Mouse (Mus musculus) midbrain, embryonic 15.5 days (tissue): ENCODE measurements around the gene Sirt7. TPM values are rescaled to one million over a fixed set of nuclear protein-coding genes. Genes with fewer than 3 reads are reported as not detected.

Experiments
- ATAC-seq: fragments of 200-750 bp; cut with Nextera tagmentation; replicated peaks from 2 replicates; pipeline ENCODE4 v1.8.0; 2017; ENCODE audit warnings: moderate TSS enrichment
- H3K27ac ChIP-seq: fragments of 300-500 bp; sonication (generic); 2 replicates; pipeline ENCODE4 v1.5.1; 2015; ENCODE audit warnings: mild to moderate bottlenecking, inconsistent platforms
- H3K27me3 ChIP-seq: fragments of 300-500 bp; sonication (generic); replicated peaks from 2 replicates; pipeline ENCODE4 v1.6.1; 2015; ENCODE audit warnings: inconsistent platforms
- H3K36me3 ChIP-seq: fragments of 300-500 bp; sonication (generic); replicated peaks from 2 replicates; pipeline ENCODE4 v1.6.1; 2015; ENCODE audit warnings: inconsistent platforms
- H3K4me1 ChIP-seq: fragments of 300-500 bp; sonication (generic); 2 replicates; pipeline ENCODE4 v1.6.1; 2015; ENCODE audit warnings: inconsistent platforms
- H3K4me2 ChIP-seq: fragments of 300-500 bp; sonication (generic); 2 replicates; pipeline ENCODE4 v1.6.1; 2015; ENCODE audit warnings: inconsistent platforms, mild to moderate bottlenecking, moderate library complexity
- H3K4me3 ChIP-seq: fragments of 300-500 bp; sonication (generic); 2 replicates; pipeline ENCODE4 v1.5.1; 2015; ENCODE audit warnings: mild to moderate bottlenecking, inconsistent platforms
- H3K9ac ChIP-seq: fragments of 300-500 bp; sonication (generic); 2 replicates; pipeline ENCODE4 v1.6.1; 2015; ENCODE audit warnings: mild to moderate bottlenecking, inconsistent platforms
- H3K9me3 ChIP-seq: fragments of 300-500 bp; sonication (generic); 2 replicates; pipeline ENCODE4 v1.6.1; 2016; ENCODE audit warnings: inconsistent platforms
- WGBS: fragments of 180-500 bp; shearing (Covaris S2); methylation state at CpG from one replicate; pipeline ENCODE4 v1.1.7; 2015; ENCODE audit warnings: mixed read lengths; 5-methylcytosine and 5-hydroxymethylcytosine counted together
- polyA plus RNA-seq: library from polyadenylated mRNA; unstranded; fragments of >200 nt; fragmentation: Nextera tagmentation; extraction: Ambion mirVana; gene quantifications from 2 replicates; pipeline ENCODE4 v1.2.1, GENCODE M21; 2015

Gene Sirt7
- polyA plus RNA-seq, 1 experiment from 2014 or later: 48.2 TPM

DNA sequence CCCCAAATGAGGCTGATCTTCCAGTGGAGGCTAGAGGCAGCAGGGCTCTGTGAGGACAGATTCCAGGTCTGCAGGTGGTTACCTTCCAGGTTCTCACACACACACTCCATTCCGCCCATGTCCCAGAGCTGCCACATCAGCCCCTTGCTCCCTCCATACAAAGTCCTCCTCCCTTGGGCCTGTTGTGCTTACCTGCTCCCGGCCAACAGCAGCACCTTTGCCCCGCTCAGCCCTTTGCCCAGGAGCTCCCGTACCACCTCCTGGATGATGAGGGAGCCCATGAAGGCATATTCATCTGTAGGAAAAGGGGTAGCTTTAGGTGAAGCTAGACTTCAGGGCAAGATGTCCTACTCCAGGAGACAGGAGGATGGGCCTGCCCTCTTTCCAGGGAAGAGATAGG, 32.3 kb upstream of the Sirt7 start:
- 88% methylated on average over 4 of the region's 4 CpGs for WGBS
- Histone ChIP-seq H3K27me3 (peaks cover 64% of the 10 kb centered on the region), H3K9me3 (no peaks in the 10 kb centered on the region), H3K9ac (no peak overlapping the region), H3K4me3 (no peak overlapping the region), H3K4me2 (no peak overlapping the region), H3K4me1 (peaks cover 22% of the 10 kb centered on the region), H3K27ac (no peak overlapping the region), H3K36me3 (no peaks in the 10 kb centered on the region)
- ATAC-seq: no peak

DNA sequence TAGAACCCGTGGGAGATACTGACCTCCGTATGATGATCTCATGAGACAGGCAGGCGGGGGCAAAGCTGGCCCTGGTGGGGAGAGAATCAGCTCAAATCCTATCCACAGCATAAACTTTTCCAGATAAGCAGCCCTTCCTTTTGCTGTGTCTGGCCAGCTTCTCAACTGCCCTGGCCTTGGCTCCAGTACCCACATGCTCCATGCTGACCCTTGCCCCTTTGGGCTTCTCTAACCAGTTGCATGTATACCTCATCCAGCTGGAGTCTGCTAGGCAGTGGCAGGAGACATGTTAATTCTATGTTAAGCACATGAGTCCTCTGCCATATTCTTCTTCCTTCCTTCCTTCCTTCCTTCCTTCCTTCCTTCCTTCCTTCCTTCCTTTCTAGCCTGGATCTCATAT, 29.7 kb upstream of the Sirt7 start:
- H3K27me3 ChIP-seq: peaks cover 39% of the 10 kb centered on the region
- WGBS: 69% methylated on average over 3 of the region's 3 CpGs
- H3K9me3 ChIP-seq: no peaks in the 10 kb centered on the region

DNA sequence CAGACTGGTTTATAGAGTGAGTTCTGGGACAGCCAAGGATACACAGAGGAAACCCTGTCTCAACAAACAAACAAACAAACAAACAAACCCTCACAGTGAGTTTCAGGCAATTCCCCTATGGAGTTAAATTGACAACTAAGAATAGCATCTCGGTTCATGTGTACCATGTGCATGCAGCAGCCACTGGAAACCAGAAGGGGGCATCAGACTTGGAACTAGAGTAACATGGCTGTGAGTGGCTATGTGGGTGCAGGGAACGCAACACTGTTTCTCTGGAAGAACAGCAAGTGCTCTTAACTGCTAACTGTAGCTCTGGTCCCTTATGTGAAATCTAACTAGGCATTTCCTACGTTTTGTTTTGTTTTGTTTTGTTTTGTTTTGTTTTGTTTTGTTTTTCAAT, 26.8 kb upstream of the Sirt7 start:
- no peak overlapping the region for H3K27ac ChIP-seq
- no peak for ATAC-seq
- 69% methylated on average over 3 of the region's 3 CpGs for WGBS

More for the DNA sequence above, 29.7 kb upstream of the Sirt7 start:
- Histone ChIP-seq H3K4me3 (no peak overlapping the region), H3K4me2 (no peak overlapping the region), H3K9ac (no peak overlapping the region), H3K4me1 (peaks cover 5% of the 10 kb centered on the region), H3K36me3 (no peaks in the 10 kb centered on the region), H3K27ac (no peak overlapping the region)
- ATAC-seq: no peak

DNA sequence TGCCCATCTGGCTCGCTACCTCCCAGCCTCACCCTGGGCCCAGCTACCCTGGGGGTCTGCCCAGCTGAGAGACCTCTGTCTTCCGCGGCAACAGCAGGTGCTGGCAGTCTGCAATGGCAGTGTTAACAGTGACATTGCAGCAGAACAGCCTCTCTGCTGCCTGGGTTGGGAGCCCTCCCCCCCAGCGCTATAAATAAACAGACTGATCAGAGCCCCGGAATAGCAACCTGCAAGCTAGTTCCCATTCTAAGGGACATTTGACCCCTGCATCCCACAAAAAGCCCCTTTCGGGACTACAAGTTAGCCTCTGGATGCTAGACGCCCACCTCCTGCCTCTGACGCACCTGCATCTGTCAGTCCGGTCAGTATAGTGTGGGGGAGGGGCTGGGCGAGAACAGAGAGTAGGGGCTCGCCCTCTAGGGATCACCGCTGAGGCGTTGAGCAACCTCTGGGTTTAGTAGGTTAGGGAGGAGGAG, 23.0 kb upstream of the Sirt7 start, which contains the start of gene Myadml2:
TSS of gene Myadml2 (minus strand) at position 158 of the 476 bp plus-strand sequence.
- Histone ChIP-seq H3K4me2 (peak within 1 kb of the TSS; percentile 50), H3K27me3 (peaks cover 10% of the 10 kb centered on the region; the same call in 1 of the 2 replicates), H3K36me3 (no peaks in the 10 kb centered on the region), H3K4me3 (peak within 1 kb of the TSS; percentile 20), H3K4me1 (peaks cover 14% of the 10 kb centered on the region), H3K9ac (peak within 1 kb of the TSS; percentile 29; the same call in 1 of the 2 replicates), H3K27ac (no peak within 1 kb of the TSS), H3K9me3 (no peaks in the 10 kb centered on the region)
- no peak for ATAC-seq
- WGBS: 8% methylated on average over 13 of the region's 13 CpGs

More for the DNA sequence above, 26.8 kb upstream of the Sirt7 start:
- no peak overlapping the region for H3K4me3 ChIP-seq
- peaks cover 7% of the 10 kb centered on the region for H3K4me1 ChIP-seq
- no peak overlapping the region for H3K9ac ChIP-seq
- no peaks in the 10 kb centered on the region for H3K36me3 ChIP-seq
- no peak overlapping the region for H3K4me2 ChIP-seq
- H3K9me3 ChIP-seq: no peaks in the 10 kb centered on the region
- H3K27me3 ChIP-seq: peaks cover 17% of the 10 kb centered on the region

DNA sequence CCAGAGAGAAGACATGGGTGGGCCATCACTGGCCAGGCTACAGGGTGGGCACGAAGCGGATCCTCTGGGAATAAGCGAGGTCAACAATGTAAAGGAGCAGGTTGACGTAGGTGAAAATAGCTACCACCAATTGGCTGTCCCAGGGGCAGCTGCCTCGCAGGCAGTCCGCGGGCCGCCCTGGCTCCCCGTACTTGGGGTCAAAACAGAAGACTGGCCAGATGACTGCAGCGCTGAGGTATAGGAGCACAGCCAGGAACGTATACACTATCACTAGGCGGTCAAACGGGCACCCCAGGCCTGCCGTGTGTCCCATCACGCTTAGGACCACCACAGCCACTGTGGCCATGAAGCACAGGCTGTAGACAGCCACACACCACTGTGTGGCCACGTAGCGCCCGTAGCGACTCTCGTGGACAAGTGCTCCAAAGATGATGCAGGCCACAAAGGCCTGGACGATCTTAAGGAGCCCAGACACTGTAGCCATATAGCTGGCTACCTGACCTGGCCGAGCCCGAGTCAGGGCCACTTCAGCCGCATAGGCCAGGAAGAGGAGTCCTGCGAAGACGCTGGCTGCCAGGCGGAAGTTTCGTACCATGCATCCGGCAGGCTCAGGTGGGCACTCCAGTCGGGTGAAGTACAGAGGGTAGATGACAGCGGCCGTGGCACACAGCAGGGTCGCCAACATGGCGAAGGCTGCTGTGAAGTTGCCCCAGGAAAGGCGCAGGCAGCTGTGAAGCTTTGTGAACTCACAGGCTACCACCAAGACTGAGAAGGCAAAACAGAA, 22.2 kb upstream of the Sirt7 start:
- Histone ChIP-seq H3K27me3 (peaks cover 10% of the 10 kb centered on the region; the same call in 1 of the 2 replicates), H3K9ac (no peak overlapping the region), H3K4me2 (0 out of 2 replicates have a peak overlapping the region, but pooled peaks have one; percentile 50), H3K4me3 (no peak overlapping the region), H3K4me1 (peaks cover 21% of the 10 kb centered on the region), H3K27ac (no peak overlapping the region), H3K36me3 (no peaks in the 10 kb centered on the region), H3K9me3 (no peaks in the 10 kb centered on the region)
- no peak for ATAC-seq
- WGBS: 82% methylated on average over 35 of the region's 35 CpGs

DNA sequence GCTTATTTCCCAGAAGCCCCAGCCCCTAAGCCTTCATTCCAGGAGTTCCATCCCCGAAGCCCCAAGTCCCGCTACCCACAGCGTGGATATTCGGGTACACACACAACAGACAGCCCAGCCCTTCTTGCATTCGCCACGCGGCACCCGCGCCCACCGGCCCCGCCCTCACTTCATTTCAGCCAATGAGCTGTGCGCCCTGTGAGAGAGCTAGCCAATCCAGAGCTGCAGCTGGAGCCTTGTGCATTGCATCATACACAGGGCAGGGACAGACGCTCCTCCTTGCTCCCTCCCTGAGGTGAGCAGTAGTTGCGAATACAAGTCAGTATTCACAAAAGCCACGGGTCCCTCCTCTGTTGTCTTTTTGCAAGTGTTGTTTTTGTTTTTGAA, 18.6 kb upstream of the Sirt7 start, which contains the start of gene Pycr1:
TSS of gene Pycr1 (minus strand) at position 169 of the 387 bp plus-strand sequence.
- Histone ChIP-seq H3K4me3 (peak within 1 kb of the TSS; percentile 46), H3K27me3 (peaks cover 10% of the 10 kb centered on the region; the same call in 1 of the 2 replicates), H3K4me1 (peaks cover 21% of the 10 kb centered on the region), H3K27ac (peak within 1 kb of the TSS; percentile 51; the same call in 1 of the 2 replicates), H3K9ac (peak within 1 kb of the TSS; percentile 54), H3K9me3 (no peaks in the 10 kb centered on the region), H3K36me3 (no peaks in the 10 kb centered on the region), H3K4me2 (peak within 1 kb of the TSS; percentile 84)
- ATAC-seq: peak; percentile 99
- 0% methylated on average over 15 of the region's 15 CpGs for WGBS

DNA sequence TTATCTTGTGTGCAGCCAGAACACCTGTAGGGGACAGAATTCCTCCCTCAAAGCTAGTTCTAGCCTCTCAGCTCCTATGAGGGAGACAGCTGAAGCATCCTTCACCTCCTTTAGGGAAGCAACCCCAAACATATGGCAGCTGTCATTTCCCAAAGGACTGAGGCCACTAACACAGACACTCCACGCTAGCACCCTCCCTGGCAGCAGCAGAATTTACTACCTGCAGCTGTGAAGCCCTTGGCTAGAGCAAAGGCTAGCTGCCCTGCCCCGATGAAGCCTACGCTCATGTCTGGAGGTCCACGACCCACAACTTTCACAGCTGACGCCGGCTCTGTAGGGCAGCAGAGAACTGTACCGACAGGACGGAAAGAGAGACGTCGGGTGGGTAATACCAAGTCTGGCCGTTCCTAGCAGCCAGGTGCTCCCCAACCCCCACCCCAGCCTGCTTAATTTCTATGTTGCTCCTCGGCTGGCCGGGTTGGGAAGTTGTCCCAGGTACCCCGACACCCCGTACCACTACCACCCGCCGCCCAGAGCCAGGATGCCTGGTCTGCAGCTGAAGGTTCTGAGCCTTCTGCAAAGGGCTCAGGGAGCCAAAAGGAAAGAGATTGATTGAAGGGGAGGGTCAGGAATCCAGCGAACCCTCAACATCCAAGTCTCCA, 18.0 kb upstream of the Sirt7 start:
- H3K4me2 ChIP-seq: peak overlapping the region; percentile 84
- WGBS: 2% methylated on average over 18 of the region's 18 CpGs
- H3K27ac ChIP-seq: peak overlapping the region; percentile 51; the same call in 1 of the 2 replicates
- no peaks in the 10 kb centered on the region for H3K36me3 ChIP-seq
- peak overlapping the region; percentile 54 for H3K9ac ChIP-seq
- peak; percentile 72 for ATAC-seq
- H3K9me3 ChIP-seq: no peaks in the 10 kb centered on the region
- H3K4me1 ChIP-seq: peaks cover 18% of the 10 kb centered on the region
- H3K27me3 ChIP-seq: peaks cover 10% of the 10 kb centered on the region; the same call in 1 of the 2 replicates
- H3K4me3 ChIP-seq: peak overlapping the region; percentile 46

DNA sequence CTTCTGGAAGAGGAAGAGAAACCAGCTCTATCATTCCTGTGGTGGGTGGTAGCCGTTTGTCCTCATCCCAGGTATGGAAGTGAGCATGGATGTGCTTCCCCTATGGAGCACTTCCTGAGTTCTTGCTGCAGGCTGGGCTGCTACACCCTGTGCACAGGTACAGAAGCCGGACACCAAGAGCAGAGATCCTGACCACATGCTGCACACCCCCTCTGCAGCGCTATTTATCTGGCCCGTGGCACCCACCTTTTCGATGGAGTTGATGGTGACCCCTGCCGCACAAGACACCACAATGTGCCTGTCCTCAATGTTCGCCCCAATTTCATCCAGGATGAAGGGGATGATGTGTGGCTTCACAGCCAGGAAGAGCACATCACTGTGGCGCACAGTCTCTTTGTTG, 16.8 kb upstream of the Sirt7 start:
- no peaks in the 10 kb centered on the region for H3K36me3 ChIP-seq
- no peak for ATAC-seq
- H3K4me2 ChIP-seq: no peak overlapping the region
- no peak overlapping the region for H3K27ac ChIP-seq
- no peak overlapping the region for H3K9ac ChIP-seq
- peaks cover 3% of the 10 kb centered on the region; the same call in 1 of the 2 replicates for H3K27me3 ChIP-seq
- no peak overlapping the region for H3K4me3 ChIP-seq
- WGBS: 91% methylated on average over 8 of the region's 8 CpGs
- peaks cover 14% of the 10 kb centered on the region for H3K4me1 ChIP-seq
- no peaks in the 10 kb centered on the region for H3K9me3 ChIP-seq

DNA sequence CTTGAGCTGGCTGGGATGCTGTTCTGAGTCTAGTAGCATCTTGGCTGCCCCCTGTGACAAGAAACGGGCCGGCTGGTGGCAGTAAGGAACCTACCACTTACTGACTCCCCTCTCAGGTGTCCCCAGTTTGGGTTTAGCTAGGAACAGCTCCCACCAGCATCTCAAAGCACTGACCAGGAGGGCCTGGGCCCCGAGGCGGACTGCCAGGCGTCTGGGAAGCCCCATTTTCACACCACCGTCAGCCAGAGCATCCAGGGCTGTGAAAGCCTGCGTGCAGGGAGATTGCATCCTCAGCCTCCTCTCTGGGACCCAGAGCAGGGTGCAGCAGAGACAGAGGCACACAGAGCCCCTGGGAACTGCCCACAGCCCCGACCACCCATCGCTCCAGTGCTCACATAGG, 16.2 kb upstream of the Sirt7 start:
- Histone ChIP-seq H3K4me1 (peaks cover 14% of the 10 kb centered on the region), H3K9me3 (no peaks in the 10 kb centered on the region), H3K9ac (no peak overlapping the region), H3K36me3 (no peaks in the 10 kb centered on the region), H3K4me3 (no peak overlapping the region), H3K27ac (no peak overlapping the region), H3K27me3 (no peaks in the 10 kb centered on the region), H3K4me2 (no peak overlapping the region)
- ATAC-seq: no peak
- WGBS: 66% methylated on average over 9 of the region's 9 CpGs

DNA sequence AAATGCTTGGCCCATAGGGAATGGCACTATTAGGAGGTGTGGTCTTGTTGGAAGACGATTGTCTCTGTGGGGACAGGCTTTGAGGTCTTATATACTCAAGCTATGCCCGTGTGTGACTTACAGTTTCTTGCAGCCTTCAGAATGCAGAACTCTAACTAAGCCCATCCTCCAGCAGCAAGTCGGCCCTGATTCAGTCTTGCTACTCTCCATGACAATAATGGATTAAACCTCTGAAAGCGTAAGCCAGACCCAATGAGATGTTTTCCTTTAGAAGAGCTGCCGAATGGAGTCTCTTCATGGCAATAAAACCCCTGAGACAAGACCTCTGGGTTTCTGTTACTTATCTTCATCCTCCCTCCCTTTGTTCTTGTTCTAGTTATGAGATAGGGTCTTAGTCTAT, 9.8 kb upstream of the Sirt7 start:
- Histone ChIP-seq H3K27me3 (no peaks in the 10 kb centered on the region), H3K9ac (no peak overlapping the region), H3K4me2 (no peak overlapping the region), H3K4me1 (peaks cover 31% of the 10 kb centered on the region), H3K36me3 (no peaks in the 10 kb centered on the region), H3K9me3 (no peaks in the 10 kb centered on the region), H3K4me3 (no peak overlapping the region), H3K27ac (no peak overlapping the region)
- no peak for ATAC-seq
- WGBS: 67% methylated on average over 5 of the region's 5 CpGs

DNA sequence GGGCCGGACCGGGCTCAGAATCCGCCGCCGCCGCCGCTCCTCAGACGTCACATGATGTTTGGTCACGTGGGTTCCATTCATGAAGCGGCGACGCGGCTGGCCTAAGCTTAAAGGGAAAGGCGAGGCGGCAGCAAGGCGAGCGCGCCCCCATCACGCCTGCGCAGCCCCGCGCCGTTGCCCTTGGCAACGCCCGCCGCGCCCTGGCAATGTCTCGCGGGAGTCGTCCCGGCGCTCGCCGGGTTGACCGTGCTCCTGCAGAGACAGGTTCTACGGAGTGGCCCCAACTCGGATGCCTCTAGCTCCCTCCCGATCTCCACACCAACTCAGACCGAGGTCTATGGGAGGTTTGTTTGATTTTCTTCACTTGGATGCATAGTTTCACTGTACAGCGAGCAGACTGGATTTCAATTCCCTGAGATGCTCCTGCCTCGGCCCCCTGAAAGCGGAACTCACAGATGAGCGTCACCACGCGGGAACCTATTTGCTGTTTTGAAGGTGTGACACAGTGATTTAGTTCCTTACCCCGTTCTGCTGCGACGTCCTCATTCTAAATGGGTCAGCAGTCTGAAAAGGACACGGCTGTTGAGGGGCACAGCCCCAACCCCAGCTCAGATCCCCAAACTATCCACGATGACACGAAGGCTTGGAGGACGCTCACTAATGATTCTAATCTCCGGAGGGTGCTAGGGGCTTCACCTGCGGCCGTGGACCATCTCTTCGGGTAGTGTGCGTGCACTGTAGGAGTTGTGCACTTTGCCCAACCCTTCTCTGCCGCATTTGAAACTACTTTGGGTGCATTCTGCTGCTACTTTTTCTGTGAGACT, 8.7 kb upstream of the Sirt7 start, which contains the start of gene Mafg:
TSS of gene Mafg (minus strand) at position 81 of the 824 bp plus-strand sequence.
- H3K4me1 ChIP-seq: peaks cover 37% of the 10 kb centered on the region
- 9% methylated on average over 58 of the region's 58 CpGs for WGBS
- peak within 1 kb of the TSS; percentile 62 for H3K9ac ChIP-seq
- no peaks in the 10 kb centered on the region for H3K27me3 ChIP-seq
- ATAC-seq: peak; percentile 89
- peaks cover 6% of the 10 kb centered on the region; the same call in 1 of the 2 replicates for H3K36me3 ChIP-seq
- peak within 1 kb of the TSS; percentile 65 for H3K4me3 ChIP-seq
- peak within 1 kb of the TSS; percentile 84 for H3K27ac ChIP-seq
- no peaks in the 10 kb centered on the region for H3K9me3 ChIP-seq
- H3K4me2 ChIP-seq: peak within 1 kb of the TSS; percentile 97
